Mouse (Mus musculus): Measurements from ENCODE around the gene Krt13.
A peak's percentile ranks its signal among the peaks of the same experiment; 100 is the strongest.

Gene Krt13

GRCm38 (mm10) chr11:100121466-100121865 is at the start of gene Krt13:
Gene Krt13, minus strand, starts transcription at chr11:100121566.
- no peak for DNase-seq

GRCm38 (mm10) chr11:100168765-100169762 is 47.7 kb upstream of the Krt13 start:
- peak; percentile 90 for DNase-seq

- peak; percentile 85 for DNase-seq
Observed at GRCm38 (mm10) chr11:100168071-100168470, 46.7 kb upstream of the Krt13 start.

GRCm38 (mm10) chr11:100164392-100164791 is 43.0 kb upstream of the Krt13 start:
- DNase-seq, result no peak

- DNase-seq, result no peak
Observed at GRCm38 (mm10) chr11:100157908-100158477, 36.6 kb upstream of the Krt13 start.

- no peak for DNase-seq
Observed at GRCm38 (mm10) chr11:100157331-100157730, 36.0 kb upstream of the Krt13 start.

GRCm38 (mm10) chr11:100155497-100156255 is 34.3 kb upstream of the Krt13 start:
- no peak for DNase-seq

GRCm38 (mm10) chr11:100148615-100149330 is 27.4 kb upstream of the Krt13 start, which contains the start of gene Krt19:
Gene Krt19, minus strand, starts transcription at chr11:100148665.
- no peak for DNase-seq

- no peak for DNase-seq
Observed at GRCm38 (mm10) chr11:100147566-100148353, 26.4 kb upstream of the Krt13 start.

- DNase-seq, result peak; percentile 90
Observed at GRCm38 (mm10) chr11:100145858-100146560, 24.6 kb upstream of the Krt13 start.

GRCm38 (mm10) chr11:100145104-100145503 is 23.7 kb upstream of the Krt13 start:
- peak; percentile 79 for DNase-seq

GRCm38 (mm10) chr11:100140966-100141365 is 19.6 kb upstream of the Krt13 start:
- peak; percentile 28 for DNase-seq

- no peak for DNase-seq
Observed at GRCm38 (mm10) chr11:100139391-100139790, 18.0 kb upstream of the Krt13 start.

GRCm38 (mm10) chr11:100138809-100139208 is 17.4 kb upstream of the Krt13 start:
- no peak for DNase-seq

- no peak for DNase-seq
Observed at GRCm38 (mm10) chr11:100137693-100138092, 16.3 kb upstream of the Krt13 start.

GRCm38 (mm10) chr11:100136559-100136958 is 15.2 kb upstream of the Krt13 start:
- DNase-seq, result no peak

GRCm38 (mm10) chr11:100135731-100136130 is 14.4 kb upstream of the Krt13 start, which contains the start of gene Krt15:
Gene Krt15, minus strand, starts transcription at chr11:100135928.
- no peak for DNase-seq

- no peak for DNase-seq
Observed at GRCm38 (mm10) chr11:100124901-100125300, 3.5 kb upstream of the Krt13 start.

GRCm38 (mm10) chr11:100120331-100120730 is 1.0 kb downstream of the Krt13 start:
- DNase-seq, result peak; percentile 39

GRCm38 (mm10) chr11:100113742-100114029 is 7.7 kb downstream of the Krt13 start:
- peak; percentile 58 for DNase-seq

Data from lung, postnatal 36 days (tissue).